Mouse (Mus musculus) c-Kit-positive CD71-negative TER-119-negative erythroid progenitor cells, embryonic 14.5 days (primary cell): ENCODE results near the gene Cfap97d2.

ENCODE experiments used
- DNase-seq: peaks from one replicate; pipeline ENCODE4 v3.0.0-alpha.2; 2013; ENCODE audit warnings: low read depth

The Cfap97d2 gene

GRCm38 (mm10) chr8:13747626-13748025 is 41.9 kb downstream of the Cfap97d2 start:
- no peak for DNase-seq

GRCm38 (mm10) chr8:13753680-13754079 is 48.0 kb downstream of the Cfap97d2 start:
- DNase-seq = peak; percentile 82

GRCm38 (mm10) chr8:13756480-13756879 is 50.8 kb downstream of the Cfap97d2 start:
- no peak for DNase-seq

GRCm38 (mm10) chr8:13756982-13757804 is 51.5 kb downstream of the Cfap97d2 start, which contains the start of gene Cdc16:
Cdc16 (plus strand) TSS chr8:13757676.
- peak; percentile 77 for DNase-seq

- DNase-seq = peak; percentile 78
These were observed 52.4 kb downstream of the Cfap97d2 start for GRCm38 (mm10) chr8:13757805-13758727.

- no peak for DNase-seq
These were observed 63.5 kb downstream of the Cfap97d2 start for GRCm38 (mm10) chr8:13769206-13769605.

- no peak for DNase-seq
These were observed 74.8 kb downstream of the Cfap97d2 start for GRCm38 (mm10) chr8:13780536-13780935.

- DNase-seq = peak; percentile 88
These were observed 79.6 kb downstream of the Cfap97d2 start, which contains the start of gene Upf3a for GRCm38 (mm10) chr8:13785250-13785763. Upf3a (plus strand) TSS chr8:13785615.

- peak; percentile 92 for DNase-seq
These were observed 80.1 kb downstream of the Cfap97d2 start for GRCm38 (mm10) chr8:13785764-13786299.

GRCm38 (mm10) chr8:13789606-13790005 is 83.9 kb downstream of the Cfap97d2 start:
- DNase-seq = no peak
